Mouse (Mus musculus) mature B cell (primary cell): ENCODE measurements around the gene Tcf7l2.

Experiments used
- in situ Hi-C: fragments of 300-500 bp; cut with MboI; formaldehyde crosslinking; loops from 2 replicates; pipeline ENCODE4 v1.14.3; 2019

Gene Tcf7l2

GRCm38 (mm10) chr19:55732499-55732898, 9.1 kb upstream of the Tcf7l2 start:
- in situ Hi-C loops = no loop called here

DNA sequence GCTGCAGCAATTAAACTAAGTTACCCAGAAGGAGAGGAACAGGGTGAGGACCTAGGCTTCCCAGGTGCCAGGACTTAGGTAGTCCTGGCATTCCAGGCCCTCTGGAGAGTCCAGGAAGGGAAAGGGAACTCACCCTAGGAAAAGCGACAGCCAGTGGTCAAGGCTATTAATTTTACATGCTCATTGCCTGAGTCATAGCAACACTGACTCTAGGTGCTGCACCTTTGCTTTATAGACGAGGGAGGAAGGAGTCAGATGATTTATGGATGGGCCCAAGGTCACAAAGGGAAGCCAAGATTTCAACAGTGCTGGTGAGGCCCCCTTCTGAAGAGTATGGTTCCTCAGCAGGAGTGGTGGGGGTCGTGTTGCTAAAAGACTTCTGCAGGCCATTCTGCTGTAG, 8.6 kb upstream of the Tcf7l2 start:
- in situ Hi-C loops = no loop called here

DNA sequence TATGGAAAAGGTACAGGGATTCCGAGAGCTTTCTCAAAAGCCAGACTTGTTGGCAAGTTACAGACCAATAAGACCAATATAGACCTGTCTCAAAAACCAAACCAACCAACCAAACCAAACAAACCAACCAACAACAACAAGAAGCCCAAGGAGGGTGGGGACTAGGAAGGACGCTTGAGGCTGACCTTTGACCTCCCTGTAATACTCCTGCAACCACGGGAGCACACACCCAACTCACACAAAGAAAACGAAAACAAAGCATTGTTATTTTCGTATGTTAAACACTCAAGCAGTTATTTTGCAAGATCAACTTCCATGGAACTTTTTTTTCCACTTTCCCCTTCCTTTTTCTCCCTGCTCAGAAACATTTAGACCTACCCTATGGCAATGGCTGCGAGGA, 5.6 kb upstream of the Tcf7l2 start:
- in situ Hi-C loops = no loop called here

GRCm38 (mm10) chr19:55739713-55740112, 1.9 kb upstream of the Tcf7l2 start:
- in situ Hi-C loops = no loop called here

DNA sequence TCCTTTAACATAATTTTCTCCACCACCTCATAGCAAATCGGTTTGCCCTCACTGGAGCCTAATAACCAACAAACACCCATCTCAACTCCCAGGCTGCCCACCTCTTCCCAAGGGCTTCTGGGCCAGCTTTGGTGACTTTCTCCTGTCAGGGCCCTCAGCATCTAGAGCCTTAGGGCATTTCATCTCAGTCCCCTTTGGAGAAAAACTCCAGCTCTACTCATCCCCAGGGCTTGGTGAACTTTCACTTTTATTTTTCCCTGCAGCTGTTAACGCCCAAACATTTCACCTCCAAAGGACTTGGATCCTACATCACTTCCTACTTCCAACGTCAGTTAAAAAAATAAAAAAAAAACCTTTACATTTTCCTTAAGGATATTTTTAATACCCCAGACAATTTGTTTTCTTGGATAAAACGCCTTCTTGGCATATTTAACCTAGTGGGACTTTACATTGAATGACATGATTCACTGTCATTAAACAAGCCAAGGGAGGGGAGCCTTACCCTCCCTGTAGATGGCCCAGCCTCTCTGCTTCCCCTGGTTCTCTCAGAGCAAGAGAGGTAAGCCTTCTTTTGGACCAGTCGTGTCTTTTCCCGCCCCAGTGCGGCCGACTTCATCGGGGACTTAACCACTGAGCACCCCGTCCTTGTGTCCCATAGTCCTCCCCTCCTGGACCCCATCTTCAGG, 724 bp upstream of the Tcf7l2 start:
- in situ Hi-C loops = no loop called here

DNA sequence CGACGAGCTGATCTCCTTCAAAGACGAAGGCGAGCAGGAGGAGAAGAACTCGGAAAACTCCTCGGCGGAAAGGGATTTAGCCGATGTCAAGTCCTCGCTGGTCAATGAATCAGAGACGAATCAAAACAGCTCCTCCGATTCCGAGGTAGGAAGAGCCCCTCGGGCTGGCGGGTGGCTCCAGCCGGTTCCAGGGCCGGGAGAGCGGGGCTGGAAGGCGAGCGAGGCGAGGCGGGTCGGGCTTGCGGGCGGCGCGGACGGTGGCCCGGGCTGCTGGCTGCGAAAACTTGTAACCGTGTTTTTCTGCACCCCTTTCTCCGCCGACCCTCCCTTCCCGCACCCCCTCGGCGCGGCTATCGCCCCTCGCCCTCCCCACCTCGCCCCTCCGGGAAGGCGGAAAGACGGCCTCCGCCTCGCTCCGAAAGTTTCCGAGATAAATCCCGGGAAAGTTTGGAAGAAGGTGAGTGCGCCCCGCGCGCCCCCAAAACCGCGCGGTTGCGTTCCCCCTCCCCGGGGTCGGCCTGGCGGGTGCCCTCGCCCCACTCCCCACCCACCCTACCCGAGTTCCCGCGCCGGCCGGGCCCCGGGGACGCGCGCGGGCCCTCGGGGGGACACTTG, 873 bp downstream of the Tcf7l2 start:
- in situ Hi-C loops = no loop called here

GRCm38 (mm10) chr19:55743001-55743556, 1.5 kb downstream of the Tcf7l2 start:
- in situ Hi-C loops = no loop called here

DNA sequence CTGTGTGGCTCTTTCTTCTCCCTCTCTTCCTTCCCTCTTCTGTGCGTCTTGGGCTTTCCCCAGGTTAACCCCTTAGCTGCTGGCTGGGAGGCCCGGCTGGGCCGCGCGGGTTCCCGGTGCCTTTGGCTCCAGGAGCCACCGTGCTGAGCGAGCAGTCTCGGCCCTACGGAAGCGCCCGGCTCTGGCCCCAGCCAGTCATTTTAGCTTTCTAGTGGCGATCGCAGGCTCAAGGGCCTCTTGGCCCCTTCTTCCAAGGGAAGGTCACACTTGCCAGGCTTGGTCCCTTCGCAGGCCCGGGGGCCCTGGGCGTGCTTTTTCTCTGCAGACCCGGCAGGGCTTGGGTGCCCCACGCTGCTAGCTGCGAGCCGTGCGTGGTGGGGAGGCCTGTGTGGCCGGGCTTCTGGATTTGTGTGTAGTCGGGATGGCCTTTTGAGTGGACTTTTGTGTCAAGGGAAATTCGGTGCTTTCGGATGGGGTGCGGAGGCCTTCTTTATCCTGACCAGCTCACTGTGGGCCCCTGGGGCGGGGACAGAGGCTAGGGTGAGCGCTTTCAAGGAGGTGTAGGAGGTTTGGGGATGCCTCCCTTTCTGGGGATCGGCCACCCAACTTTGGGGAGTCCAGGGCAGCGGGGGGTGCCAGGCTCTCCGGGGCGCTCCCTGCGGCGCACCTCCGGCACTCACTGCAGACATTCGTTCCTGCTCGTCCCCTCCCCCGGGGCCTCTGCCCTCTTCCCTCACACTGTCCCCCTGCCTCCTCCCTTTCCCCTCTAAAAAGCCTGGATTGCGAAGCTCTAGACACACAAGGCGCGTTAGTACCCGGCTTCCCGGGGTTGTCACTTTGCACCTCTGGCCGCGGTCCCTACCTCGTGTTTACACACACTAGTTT, 2.2 kb downstream of the Tcf7l2 start:
- in situ Hi-C loops = no loop called here

GRCm38 (mm10) chr19:55744576-55745191, 3.1 kb downstream of the Tcf7l2 start:
- in situ Hi-C loops = no loop called here

DNA sequence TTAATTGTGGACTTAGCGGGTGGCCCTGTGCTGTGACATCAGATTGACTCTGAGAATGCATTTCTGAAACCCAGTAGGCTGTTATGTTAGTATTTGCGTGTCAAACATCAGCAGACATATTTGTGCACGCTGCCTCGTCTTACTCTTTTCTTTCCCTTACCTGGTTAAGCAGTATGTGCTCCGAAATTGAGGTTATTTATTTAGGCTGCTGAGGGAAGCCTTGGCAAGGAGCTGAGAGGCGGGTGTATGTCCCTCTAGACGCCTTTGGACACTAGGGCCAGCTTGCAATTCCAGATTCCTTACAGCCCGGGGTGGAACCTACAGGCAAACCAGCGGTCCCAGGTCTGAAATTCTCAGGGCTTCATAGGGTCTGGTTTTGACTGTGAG, 3.6 kb downstream of the Tcf7l2 start:
- in situ Hi-C loops = no loop called here

DNA sequence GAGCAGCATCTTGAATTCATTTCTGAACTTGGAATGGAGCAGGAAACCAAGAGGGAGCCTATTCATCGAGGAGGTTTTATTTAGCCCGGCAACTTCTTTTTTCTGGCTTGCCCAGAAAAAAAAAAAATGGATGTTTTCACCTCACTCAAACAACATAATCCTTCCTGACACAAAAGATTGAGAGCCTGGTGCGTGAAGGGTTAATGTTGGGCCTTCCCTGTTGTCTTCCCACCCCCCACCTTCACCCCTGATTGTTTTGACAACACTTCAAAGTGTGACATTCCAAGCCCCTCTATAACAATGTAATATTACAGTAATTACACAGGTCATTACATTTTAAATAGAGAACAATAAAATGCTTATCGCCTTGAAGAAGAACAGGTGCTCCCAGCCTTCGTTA, 4.6 kb downstream of the Tcf7l2 start:
- in situ Hi-C loops = no loop called here

DNA sequence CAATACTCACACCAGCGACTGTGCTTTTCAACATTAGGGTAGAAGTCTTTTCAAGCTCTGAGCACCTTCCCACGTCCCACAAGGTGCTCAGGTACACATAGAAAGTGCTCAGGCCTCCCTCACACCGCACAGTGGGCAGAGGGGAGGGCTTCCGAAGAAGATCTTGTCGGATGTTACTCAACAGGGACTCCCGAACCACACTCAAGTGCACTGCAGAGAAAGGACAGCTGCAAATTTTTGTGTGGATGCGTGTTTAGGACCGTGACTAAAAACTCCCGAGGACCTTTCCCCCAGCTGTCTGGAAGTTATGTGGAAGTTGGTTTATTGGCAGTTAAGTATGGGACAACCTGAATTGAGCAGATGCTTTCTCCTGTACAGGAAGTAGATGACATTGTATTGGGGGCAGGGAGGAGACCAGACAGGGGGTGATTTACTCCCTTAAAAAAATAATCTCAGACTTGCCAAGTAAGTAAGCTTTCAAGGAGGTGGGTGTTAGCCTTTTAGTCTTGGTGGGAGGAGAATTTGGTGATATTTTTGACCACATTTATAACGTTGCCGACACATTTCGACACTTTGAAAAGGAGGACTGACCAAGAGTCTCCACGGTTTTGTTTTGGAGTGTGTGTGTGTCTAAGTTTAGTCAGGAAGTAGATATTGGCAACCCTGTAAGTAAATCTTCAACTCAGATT, 5.8 kb downstream of the Tcf7l2 start:
- in situ Hi-C loops = no loop called here

GRCm38 (mm10) chr19:55747926-55748291, 6.3 kb downstream of the Tcf7l2 start:
- in situ Hi-C loops = no loop called here

DNA sequence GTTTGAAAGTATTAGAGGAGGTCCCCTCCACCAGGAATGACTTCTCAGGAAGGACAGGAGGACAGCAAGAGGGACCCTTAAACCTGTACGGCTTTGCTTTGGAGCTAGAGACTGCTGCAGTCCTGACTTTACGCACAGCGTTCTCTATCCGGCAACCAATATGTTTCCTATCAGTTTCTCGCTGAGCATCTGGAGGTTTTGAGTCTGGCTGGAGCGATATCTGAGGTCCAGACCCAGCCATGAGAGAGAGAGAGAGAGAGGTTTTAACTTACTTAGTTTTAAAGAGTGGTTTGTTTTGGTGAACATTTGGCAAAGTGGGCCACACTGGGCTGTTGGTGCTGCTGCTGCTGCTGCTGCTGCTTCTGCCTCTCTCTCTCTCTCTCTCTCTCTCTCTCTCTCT, 7.2 kb downstream of the Tcf7l2 start:
- in situ Hi-C loops = no loop called here

DNA sequence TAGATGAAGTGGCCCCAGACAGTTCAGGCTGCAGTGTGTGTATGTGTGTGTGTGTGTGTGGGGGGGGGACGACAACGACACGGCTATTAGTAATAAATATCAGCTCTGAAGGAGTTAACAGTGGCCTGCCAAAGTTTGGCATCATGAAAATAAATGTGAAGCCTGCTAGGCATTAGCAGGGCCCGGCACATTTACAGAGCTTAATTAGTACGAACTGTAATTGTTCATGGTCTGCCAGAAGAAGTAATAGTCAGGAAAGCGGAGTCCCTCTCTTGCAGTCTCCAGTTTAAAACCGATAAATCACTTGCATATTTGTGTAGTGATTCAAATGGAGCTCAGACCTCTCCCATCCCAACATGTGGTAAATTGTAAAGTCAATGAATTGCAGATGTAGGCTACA, 7.9 kb downstream of the Tcf7l2 start:
- in situ Hi-C loops = no loop called here

DNA sequence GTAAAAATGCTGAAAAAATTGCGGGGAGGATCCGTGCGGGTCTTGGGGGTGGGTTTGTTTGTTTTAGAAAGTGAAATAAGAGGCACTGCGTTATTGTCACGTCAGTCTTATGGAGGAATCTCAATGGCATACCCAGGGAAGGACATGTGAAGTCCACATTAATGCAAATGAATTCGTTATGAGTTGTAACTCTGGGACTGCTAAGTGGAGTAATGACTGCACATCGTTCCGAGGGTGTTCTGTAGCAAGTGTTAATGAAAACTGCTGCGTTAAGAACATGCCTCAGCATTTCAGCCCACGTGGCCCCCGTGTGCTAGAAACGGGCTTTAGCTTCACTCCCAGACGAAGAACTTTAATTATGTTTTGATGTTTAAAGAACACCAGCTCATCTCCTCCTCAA, 8.4 kb downstream of the Tcf7l2 start:
- in situ Hi-C loops = no loop called here

- in situ Hi-C loops = no loop called here
These were observed 8.8 kb downstream of the Tcf7l2 start for GRCm38 (mm10) chr19:55750465-55750864.

DNA sequence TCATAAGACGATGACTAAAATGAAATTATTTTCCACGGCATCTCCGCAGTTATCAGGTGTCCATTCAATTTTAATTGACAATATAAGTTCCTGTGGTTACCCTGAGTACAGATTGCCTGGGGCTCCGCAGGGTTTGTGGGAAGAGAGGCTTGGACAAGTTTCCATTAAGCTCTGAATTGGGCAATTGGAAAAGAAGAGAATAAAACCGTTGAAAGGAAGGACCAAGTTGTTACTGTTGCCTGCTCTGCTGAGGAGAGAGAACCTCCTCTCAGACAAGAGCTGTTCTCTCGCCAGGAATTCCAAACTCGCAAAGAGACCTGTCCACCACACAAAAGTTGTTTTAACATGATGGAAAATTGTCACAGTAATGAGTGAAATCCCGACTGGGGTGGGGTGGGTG, 11.2 kb downstream of the Tcf7l2 start:
- in situ Hi-C loops = no loop called here

DNA sequence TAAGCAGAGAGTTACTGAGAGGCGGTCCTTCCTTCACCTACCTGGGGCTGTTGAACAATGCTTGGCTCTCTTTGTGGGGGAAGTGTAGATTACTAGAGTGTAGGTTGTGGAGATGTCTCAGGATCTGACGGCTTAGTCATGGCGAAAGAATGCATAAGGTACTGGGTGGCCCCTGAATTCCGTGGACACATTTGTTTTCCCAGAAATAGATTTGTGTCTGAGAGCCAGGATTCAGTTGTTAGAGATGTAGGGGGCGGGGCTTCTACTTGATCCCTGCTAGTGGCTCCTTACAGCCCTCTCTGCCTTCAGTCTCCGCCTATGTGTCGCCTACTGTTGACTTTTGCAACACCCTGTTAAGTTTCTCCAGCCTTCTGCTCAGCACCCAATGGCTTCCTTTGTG, 12.7 kb downstream of the Tcf7l2 start:
- in situ Hi-C loops = no loop called here

DNA sequence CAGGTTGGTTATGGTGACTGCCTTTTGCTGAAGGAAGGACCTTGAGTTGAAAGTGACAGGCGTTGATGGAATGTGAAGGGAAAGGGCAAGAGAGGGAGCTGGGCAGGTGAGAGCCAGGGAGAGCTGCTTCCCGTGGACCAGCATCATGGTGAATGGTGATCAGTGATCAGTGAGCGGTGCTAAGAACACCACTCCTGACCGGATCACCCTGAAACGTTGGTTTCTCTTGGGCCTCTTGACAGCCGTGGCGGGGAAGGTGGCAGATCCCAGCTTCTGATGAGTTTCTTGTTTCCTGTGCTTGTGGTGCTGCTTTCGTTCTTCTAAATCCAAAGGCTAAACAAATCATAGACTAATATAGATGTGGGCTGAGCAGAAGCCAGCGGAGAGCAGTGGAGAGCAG, 13.8 kb downstream of the Tcf7l2 start:
- in situ Hi-C loops = no loop called here

DNA sequence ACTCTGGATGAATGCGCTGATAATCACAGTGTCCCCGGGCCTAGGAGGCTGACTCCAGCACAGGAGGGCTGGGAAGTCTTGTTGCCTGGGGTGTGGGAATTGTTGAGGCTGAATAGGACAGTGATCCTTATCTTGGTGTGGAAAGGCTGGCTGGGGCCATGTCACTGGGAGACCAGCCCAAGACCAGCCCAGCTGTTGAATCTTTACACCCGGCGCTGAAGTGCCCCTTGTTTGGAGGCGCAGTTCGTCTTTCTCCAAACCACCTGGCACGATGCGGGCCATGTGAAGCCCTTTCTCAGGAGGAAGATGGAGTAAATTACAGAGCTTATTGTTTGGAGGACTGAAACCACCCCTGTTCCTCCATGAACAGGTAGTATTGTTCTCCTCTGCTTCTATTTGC, 15.1 kb downstream of the Tcf7l2 start:
- in situ Hi-C loops = no loop called here

DNA sequence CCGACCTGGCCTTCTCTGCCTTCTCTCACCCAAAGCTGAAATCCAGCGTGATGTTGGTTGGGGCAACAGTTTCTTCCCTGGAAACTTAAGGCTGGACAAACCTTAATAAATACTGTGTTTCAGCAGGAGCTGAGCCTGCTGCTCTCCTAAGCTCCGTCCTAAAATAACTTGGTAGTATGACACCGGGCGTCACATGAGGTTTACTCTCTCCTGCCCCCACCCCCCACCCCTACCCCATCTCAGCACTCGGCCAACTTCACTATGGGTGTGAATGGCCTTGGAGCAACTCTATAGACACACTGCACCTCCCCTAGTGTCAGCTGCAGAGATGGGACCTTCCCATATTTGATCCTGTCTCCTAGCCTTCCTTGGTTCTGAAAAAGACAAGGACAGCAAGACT, 15.8 kb downstream of the Tcf7l2 start:
- in situ Hi-C loops = no loop called here
